Comparison of ENCODE assay signal across 39 mouse cellular contexts in genomic region chr7:106907676-106908075, GRCm38 (mm10). TPM values are rescaled to one million over a fixed set of nuclear protein-coding genes. Genes with fewer than 3 reads are reported as not detected.
"Had no signal": no experiment of that assay in that cellular context is flagged by ENCODE, and none has a peak within 500 bp of the region (broad histone marks: within the 10 kb centered on the region; RNA-seq: fewer than 3 reads in every experiment).

TSS of gene Olfr1532-ps1 (plus strand) at chr7:106908001.

- H3K4me1 ChIP-seq: heart, embryonic 10.5 days; heart, embryonic 12.5 days; hindbrain, embryonic 10.5 days; hindbrain, embryonic 12.5 days; intestine, embryonic 15.5 days; limb, embryonic 10.5 days; limb, embryonic 12.5 days; liver, embryonic 13.5 days had no signal

- H3K36me3 ChIP-seq: heart, embryonic 10.5 days; heart, embryonic 12.5 days; hindbrain, embryonic 10.5 days; hindbrain, embryonic 12.5 days; intestine, embryonic 15.5 days; limb, embryonic 10.5 days; limb, embryonic 12.5 days; liver, embryonic 13.5 days had no signal

- DNase-seq: gastrocnemius, postnatal 14 days; heart, adult 18-20 months; heart, postnatal 10 days; heart, postnatal 4 days; kidney, adult 18-20 months; kidney, adult 8-10 months; kidney, postnatal 10 days; kidney, postnatal 25 days; kidney, postnatal 4 days; liver; liver, embryonic 13.5 days had no signal

- H3K4me3 ChIP-seq: heart, embryonic 10.5 days; heart, embryonic 12.5 days; hindbrain, embryonic 10.5 days; hindbrain, embryonic 12.5 days; intestine, embryonic 15.5 days; layer of hippocampus, adult 2 months; left cerebral cortex, adult 2 months; limb, embryonic 10.5 days; limb, embryonic 12.5 days; liver, embryonic 13.5 days had no signal

- H3K27me3 ChIP-seq: heart, embryonic 12.5 days; hindbrain, embryonic 12.5 days; intestine, embryonic 15.5 days; limb, embryonic 12.5 days; liver, embryonic 13.5 days had no signal

- ATAC-seq: hindbrain, embryonic 16.5 days; inflammation-experienced regulatory T-cells, adult 6 months had no signal

- H3K9me3 ChIP-seq: heart, embryonic 10.5 days; heart, embryonic 12.5 days; hindbrain, embryonic 10.5 days; hindbrain, embryonic 12.5 days; intestine, embryonic 15.5 days; limb, embryonic 10.5 days; limb, embryonic 12.5 days had no signal

- H3K4me2 ChIP-seq: heart, embryonic 12.5 days; hindbrain, embryonic 12.5 days; hindbrain, embryonic 14.5 days; intestine, embryonic 15.5 days; limb, embryonic 12.5 days; liver, embryonic 11.5 days; liver, embryonic 13.5 days had no signal

- H3K9ac ChIP-seq: heart, embryonic 12.5 days; hindbrain, embryonic 12.5 days; hindbrain, embryonic 14.5 days; intestine, embryonic 15.5 days; limb, embryonic 12.5 days; liver, embryonic 13.5 days had no signal

- H3K27ac ChIP-seq: heart, embryonic 10.5 days; hindbrain, embryonic 10.5 days; hindbrain, embryonic 12.5 days; hindbrain, embryonic 14.5 days; intestine, embryonic 15.5 days; layer of hippocampus, adult 2 months; left cerebral cortex, adult 2 months; limb, embryonic 10.5 days; limb, embryonic 12.5 days; liver, embryonic 13.5 days had no signal

RNA-seq across cellular contexts. Expression of gene Olfr1532-ps1, which starts in this region (rescaled TPM):
- total RNA-seq: gastrocnemius, adult 18-20 months; gastrocnemius, adult 8-10 months; gastrocnemius, postnatal 14 days; gastrocnemius, postnatal 4 days; granulocyte monocyte progenitor cell, adult 5-6 weeks; heart, adult 18-20 months; heart, adult 8-10 months; heart, postnatal 10 days; heart, postnatal 25 days; heart, postnatal 4 days; layer of hippocampus, adult 2 months; layer of hippocampus, postnatal 10 days; layer of hippocampus, postnatal 25 days; left cerebral cortex, adult 2 months; left cerebral cortex, postnatal 14 days; left cerebral cortex, postnatal 36 days had no signal
- polyA plus RNA-seq: heart, embryonic 10.5 days; heart, embryonic 12.5 days; heart, embryonic 14.5 days; heart, embryonic 16.5 days; hindbrain, embryonic 10.5 days; hindbrain, embryonic 12.5 days; hindbrain, embryonic 14.5 days; hindbrain, embryonic 16.5 days; inflammation-experienced regulatory T-cells, adult 6 months; intestine, embryonic 15.5 days; kidney, embryonic 14.5 days; kidney, embryonic 16.5 days; limb, embryonic 10.5 days; limb, embryonic 12.5 days; limb, embryonic 14.5 days; liver, embryonic 11.5 days; liver, embryonic 13.5 days had no signal
